Mouse (Mus musculus) bone marrow, adult 2 months (tissue): ENCODE measurements around the gene Skp1a.

Source experiments
- CTCF ChIP-seq: fragments of 200-500 bp; IDR thresholded peaks from 2 replicates; pipeline ENCODE4 v1.5.1; 2011; ENCODE audit warnings: low read length, control low read depth; ENCODE audit not compliant: control insufficient read depth, insufficient read depth
- POLR2A ChIP-seq: fragments of 200-500 bp; IDR thresholded peaks from 2 replicates; pipeline ENCODE4 v1.6.1; 2011; ENCODE audit warnings: low read depth, mild to moderate bottlenecking, control low read depth, low read length, borderline replicate concordance; ENCODE audit not compliant: control insufficient read depth

DNA sequence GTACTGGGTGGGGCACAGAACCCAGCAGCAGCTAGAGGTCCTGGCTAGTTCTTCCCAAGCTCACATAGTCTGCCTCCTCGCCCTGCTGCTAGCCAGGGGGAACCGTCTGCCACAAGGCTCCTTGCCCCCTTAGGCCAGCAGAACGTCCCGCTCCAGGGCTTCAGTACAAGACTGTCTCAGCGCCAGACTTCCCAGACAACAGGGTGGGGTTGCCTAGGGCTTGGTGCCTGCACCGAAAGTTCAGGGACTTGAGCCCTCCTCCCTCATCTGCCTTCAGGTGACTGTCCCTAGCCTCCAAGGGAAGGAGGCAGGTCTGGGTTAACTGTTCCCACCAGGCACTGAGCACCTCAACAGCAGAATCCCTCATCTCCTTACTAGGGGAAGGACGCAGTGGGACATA, 33.1 kb downstream of the Skp1a start:
- TF ChIP-seq CTCF, result no peak
- no peak for TF ChIP-seq POLR2A
